Mouse (Mus musculus) activated CD4-positive, CD25-positive, alpha-beta regulatory T cell, adult 9 weeks (primary cell): Measurements from ENCODE around the gene Tsg101. TPM values are rescaled to one million over a fixed set of nuclear protein-coding genes. Genes with fewer than 3 reads are reported as not detected.

Source experiments
- polyA plus RNA-seq: library from polyadenylated mRNA; unstranded; fragments of 100-300 nt; shearing (Covaris generic); gene quantifications from one replicate; pipeline ENCODE4 v1.2.1, GENCODE M21; 2017

Tsg101 gene
- 133 TPM for polyA plus RNA-seq

DNA sequence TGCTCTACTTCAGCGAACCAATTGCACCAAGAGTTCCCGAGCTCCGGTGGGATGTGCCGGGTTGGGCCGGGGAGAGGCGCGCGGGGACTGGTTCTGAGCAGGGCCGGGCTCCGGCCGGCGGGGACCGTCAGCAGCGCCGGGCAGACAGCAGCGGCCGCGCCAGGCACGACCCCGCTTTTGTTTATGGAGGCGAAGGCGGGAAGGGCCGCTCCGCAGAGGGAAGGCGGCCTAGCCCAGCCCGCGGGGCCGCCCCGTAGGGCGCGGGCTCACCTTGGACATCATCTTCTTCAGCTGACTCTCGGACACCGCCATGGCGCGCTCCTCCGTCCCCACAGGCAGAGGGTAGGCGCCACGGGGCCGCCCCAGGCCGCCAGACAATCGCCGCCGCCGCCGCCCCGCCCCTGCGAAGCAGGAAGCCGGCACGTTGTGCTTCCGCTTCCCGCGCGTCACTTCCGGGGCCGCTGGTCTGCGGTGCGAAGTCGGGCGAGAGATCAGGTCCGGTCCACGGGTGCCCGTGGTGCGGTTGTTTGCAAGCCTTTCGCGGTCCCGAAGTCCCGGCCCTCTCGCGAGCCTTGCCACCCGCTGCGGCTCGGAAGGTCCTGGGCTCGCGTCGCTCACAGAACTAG is at the start of gene Tsg101:
Gene Tsg101 (minus strand): TSS at position 419 of the 626 bp plus-strand sequence.

DNA sequence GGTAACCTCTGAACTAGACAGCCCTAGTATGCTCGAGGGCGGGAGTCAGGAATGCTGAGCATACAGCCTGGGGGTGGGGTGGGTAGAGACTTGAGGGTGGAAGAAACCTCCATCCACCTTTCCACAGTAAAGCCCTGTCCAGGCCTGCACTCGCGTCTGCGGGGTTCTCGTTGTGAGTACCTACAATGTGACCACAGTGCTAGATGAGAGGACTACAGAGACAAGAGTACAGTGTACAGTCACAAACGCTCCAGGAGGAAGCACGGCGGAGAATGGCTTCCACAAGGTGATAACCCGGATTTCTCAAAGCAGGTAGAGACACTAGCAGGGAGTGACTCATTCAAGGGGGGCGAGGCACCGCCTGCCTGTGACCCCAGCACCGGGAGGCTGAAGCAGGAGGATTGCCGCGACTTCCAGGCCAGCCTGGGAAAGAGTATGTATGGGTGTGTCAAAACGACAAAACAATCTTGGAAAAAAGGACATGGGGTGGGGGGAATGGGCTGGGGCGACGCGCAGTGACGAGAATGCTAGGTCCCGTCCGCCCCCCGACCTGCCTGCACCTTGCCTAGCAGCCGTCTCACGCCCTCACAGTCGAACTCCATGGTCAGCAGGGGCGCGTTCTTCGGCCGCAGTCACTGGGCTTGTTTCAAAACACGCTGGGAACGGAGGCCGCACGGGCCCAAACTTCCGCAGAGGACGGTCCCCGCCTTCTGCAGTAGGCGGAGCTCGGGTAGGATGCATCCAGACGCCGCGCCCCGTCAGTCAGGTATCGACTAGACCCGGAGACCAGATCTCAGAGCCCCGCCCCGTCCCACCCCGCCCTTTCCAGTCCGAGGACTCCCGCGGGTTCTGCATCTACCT is 38.3 kb upstream of the Tsg101 start, which contains the start of gene Uevld:
Gene Uevld (minus strand): TSS at position 697 of the 861 bp plus-strand sequence.

DNA sequence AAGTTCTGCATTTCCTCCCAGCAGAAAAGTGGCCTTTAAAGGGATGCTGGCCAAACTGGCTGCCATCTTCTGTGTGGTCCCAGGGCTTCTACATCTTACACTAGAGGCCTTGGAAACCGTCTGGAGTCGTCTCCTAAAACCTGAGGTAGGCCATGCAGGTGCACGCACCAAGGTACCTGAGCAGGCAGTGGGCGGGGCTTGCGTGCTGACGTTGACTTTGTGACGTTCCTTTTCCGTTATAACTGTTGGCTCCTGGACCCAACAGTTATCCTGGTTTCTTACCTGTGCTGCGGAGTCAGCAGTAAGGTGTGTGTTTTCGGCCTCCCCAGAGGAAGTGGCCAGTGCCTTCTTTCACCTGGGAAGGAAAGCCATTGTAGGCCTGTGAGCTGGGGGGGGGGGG is 58.8 kb downstream of the Tsg101 start, which contains the start of gene Ldhc:
Gene Ldhc (plus strand): TSS at position 208 of the 400 bp plus-strand sequence.

DNA sequence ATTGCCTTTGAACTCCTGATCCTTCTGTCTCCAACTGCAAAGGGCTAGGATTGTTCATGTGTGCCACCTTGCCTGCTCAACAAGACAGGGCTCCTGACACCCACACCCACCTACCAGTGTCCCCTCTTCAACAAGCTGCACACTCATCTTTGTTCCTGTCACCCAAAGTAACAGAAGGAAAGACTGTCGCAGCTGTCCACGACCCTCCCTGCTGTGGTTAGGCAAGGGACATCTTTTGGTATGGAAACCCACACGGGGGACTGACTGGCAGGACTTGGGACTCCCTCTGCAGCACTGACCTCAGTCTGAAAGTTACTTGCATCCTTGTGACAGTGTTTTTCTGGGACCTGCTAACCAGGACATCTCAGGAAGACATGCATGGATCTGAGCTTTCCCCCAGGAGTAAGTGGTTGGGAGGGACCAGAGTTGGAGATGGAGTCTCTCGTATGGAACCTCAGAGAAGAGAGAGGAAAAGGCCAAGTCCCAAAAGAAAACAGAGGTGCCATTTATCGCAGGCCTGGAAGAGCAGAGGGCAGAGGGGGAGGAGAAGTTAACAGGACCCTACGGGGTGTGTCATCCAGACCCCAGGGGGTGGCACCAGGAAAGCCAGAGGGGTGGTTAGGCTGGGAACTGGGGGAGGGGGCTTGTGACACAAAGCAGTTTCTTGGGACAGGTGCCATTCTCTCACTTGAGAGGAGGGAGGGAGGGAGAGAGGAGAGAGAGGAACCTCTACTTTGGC is 78.8 kb downstream of the Tsg101 start, which contains the start of gene Ldha:
Gene Ldha (plus strand): TSS at position 689 of the 739 bp plus-strand sequence.

Other genes starting within 250 kb of the Tsg101 start
- gene Tph1, start 247.4 kb downstream of the Tsg101 start, polyA plus RNA-seq = 0.34 TPM
- 25.1 TPM for gene Saal1, start 209.3 kb downstream of the Tsg101 start, polyA plus RNA-seq
- not detected for gene Saa3, start 204.3 kb downstream of the Tsg101 start, polyA plus RNA-seq
- not detected for gene Saa4, start 187.4 kb downstream of the Tsg101 start, polyA plus RNA-seq
- gene Saa1, start 177.0 kb downstream of the Tsg101 start, polyA plus RNA-seq = not detected
- not detected for gene Saa2, start 168.2 kb downstream of the Tsg101 start, polyA plus RNA-seq
- gene Hps5, start 123.9 kb downstream of the Tsg101 start, polyA plus RNA-seq = 39.7 TPM
- 42.9 TPM for gene Gtf2h1, start 123.9 kb downstream of the Tsg101 start, polyA plus RNA-seq
- gene Ldha, start 78.5 kb downstream of the Tsg101 start, polyA plus RNA-seq = 1,357 TPM
- not detected for gene Ldhc, start 58.8 kb downstream of the Tsg101 start, polyA plus RNA-seq
- gene Uevld, start 38.6 kb upstream of the Tsg101 start, polyA plus RNA-seq = 9.3 TPM
- gene Gm9999, start 63.6 kb upstream of the Tsg101 start, polyA plus RNA-seq = not detected
- gene Spty2d1, start 88.4 kb upstream of the Tsg101 start, polyA plus RNA-seq = 52.0 TPM
- gene Tmem86a, start 130.6 kb upstream of the Tsg101 start, polyA plus RNA-seq = 5.8 TPM
- gene Ptpn5, start 213.7 kb upstream of the Tsg101 start, polyA plus RNA-seq = 16.9 TPM